Mouse (Mus musculus) stomach, postnatal 0 days (tissue): ENCODE data around the gene Kndc1.

Experiments
- CTCF ChIP-seq: IDR thresholded peaks from 2 replicates; pipeline ENCODE4 v1.5.1; 2016; ENCODE audit warnings: antibody characterized with exemption, low read depth, mild to moderate bottlenecking, moderate library complexity
- EP300 ChIP-seq: optimal IDR thresholded peaks from 2 replicates; pipeline ENCODE3; 2016; ENCODE audit warnings: antibody characterized with exemption

GRCm38 (mm10) chr7:139984505-139984904, 90.0 kb downstream of the Kndc1 start:
- no peak for TF ChIP-seq CTCF
- TF ChIP-seq EP300, result no peak
